Mouse (Mus musculus) brain, embryonic 14.5 days (tissue): ENCODE data around the gene Hipk1.

Source experiments
- CTCF ChIP-seq: fragments of 200-500 bp; IDR thresholded peaks from 2 replicates; pipeline ENCODE4 v1.5.1; 2012; ENCODE audit warnings: inconsistent platforms, mild to moderate bottlenecking, moderate library complexity, borderline replicate concordance; ENCODE audit not compliant: insufficient read depth, insufficient read length; ENCODE audit errors: extremely low read depth
- POLR2A ChIP-seq: fragments of 200-500 bp; IDR thresholded peaks from 2 replicates; pipeline ENCODE4 v1.6.1; 2012; ENCODE audit warnings: mild to moderate bottlenecking, inconsistent platforms, borderline replicate concordance; ENCODE audit not compliant: poor library complexity, insufficient read depth, insufficient read length, severe bottlenecking; ENCODE audit errors: extremely low read depth

GRCm38 (mm10) chr3:103827548-103827947, 36.2 kb upstream of the Hipk1 start:
- TF ChIP-seq CTCF (peak; percentile 22; the same call in 1 of the 2 replicates), POLR2A (no peak)
